Mouse (Mus musculus) mouse trophoblast stem cell (cell line): ENCODE data around the gene Phc2.

Experiments
- in situ Hi-C, 2 experiments: fragments of 300-500 bp; cut with MseI, MboI; formaldehyde crosslinking; loops; 2 replicates in 1 of 2; 3 replicates in 1 of 2; pipeline ENCODE4 v1.15.1; 2025

The Phc2 gene

GRCm38 (mm10) chr4:128776568-128777289 is 122.2 kb downstream of the Phc2 start:
- in situ Hi-C loops: loop anchor here in 1 of 2 experiments (10.0 kb wide), 1 partner anchor 78 kb away; no protein-coding TSS in a partner anchor

GRCm38 (mm10) chr4:128777593-128777992 is 123.1 kb downstream of the Phc2 start:
- in situ Hi-C loops: loop anchor here in 1 of 2 experiments (10.0 kb wide), 1 partner anchor 77 kb away; no protein-coding TSS in a partner anchor

- in situ Hi-C loops: no loop called here
Observed at GRCm38 (mm10) chr4:128782037-128782436, 127.5 kb downstream of the Phc2 start.

GRCm38 (mm10) chr4:128782645-128783044 is 128.1 kb downstream of the Phc2 start:
- in situ Hi-C loops: no loop called here

- in situ Hi-C loops: no loop called here
Observed at GRCm38 (mm10) chr4:128784950-128785631, 130.6 kb downstream of the Phc2 start.

- in situ Hi-C loops: no loop called here
Observed at GRCm38 (mm10) chr4:128785921-128786654, 131.6 kb downstream of the Phc2 start.

GRCm38 (mm10) chr4:128787023-128787939 is 132.8 kb downstream of the Phc2 start:
- in situ Hi-C loops: no loop called here

GRCm38 (mm10) chr4:128788108-128788507 is 133.6 kb downstream of the Phc2 start:
- in situ Hi-C loops: no loop called here

GRCm38 (mm10) chr4:128789646-128790045 is 135.1 kb downstream of the Phc2 start:
- in situ Hi-C loops: no loop called here

- in situ Hi-C loops: no loop called here
Observed at GRCm38 (mm10) chr4:128793710-128794109, 139.2 kb downstream of the Phc2 start.

- in situ Hi-C loops: no loop called here
Observed at GRCm38 (mm10) chr4:128794198-128794597, 139.7 kb downstream of the Phc2 start.

- in situ Hi-C loops: no loop called here
Observed at GRCm38 (mm10) chr4:128795596-128795995, 141.1 kb downstream of the Phc2 start.

GRCm38 (mm10) chr4:128796788-128797187 is 142.3 kb downstream of the Phc2 start:
- in situ Hi-C loops: no loop called here

- in situ Hi-C loops: no loop called here
Observed at GRCm38 (mm10) chr4:128801675-128802465, 147.4 kb downstream of the Phc2 start.
